Mouse (Mus musculus) embryonic facial prominence, embryonic 11.5 days (tissue): ENCODE measurements around the gene Unk. TPM values are rescaled to one million over a fixed set of nuclear protein-coding genes. Genes with fewer than 3 reads are reported as not detected.

ENCODE experiments used
- ATAC-seq: fragments of 200-750 bp; cut with Nextera tagmentation; replicated peaks from 2 replicates; pipeline ENCODE4 v1.8.0; 2017; ENCODE audit warnings: low read depth; ENCODE audit not compliant: insufficient number of reproducible peaks, low FRiP score, low TSS enrichment
- DNase-seq: peaks from one replicate; pipeline ENCODE4 v3.0.0-alpha.2; 2015; ENCODE audit warnings: low spot score
- H3K27ac ChIP-seq: fragments of 300-500 bp; sonication (generic); replicated peaks from 2 replicates; pipeline ENCODE4 v1.5.1; 2014; ENCODE audit warnings: mild to moderate bottlenecking, low read depth, low read length, control low read depth
- H3K27me3 ChIP-seq: fragments of 300-500 bp; sonication (generic); 2 replicates; pipeline ENCODE4 v1.6.1; 2014; ENCODE audit warnings: mild to moderate bottlenecking, low read length, moderate library complexity, mixed read lengths; ENCODE audit not compliant: control insufficient read depth, insufficient read depth
- H3K36me3 ChIP-seq: fragments of 300-500 bp; sonication (generic); replicated peaks from 2 replicates; pipeline ENCODE4 v1.6.1; 2014; ENCODE audit warnings: low read depth, mild to moderate bottlenecking, low read length, moderate library complexity, mixed read lengths; ENCODE audit not compliant: control insufficient read depth, insufficient read depth
- H3K4me1 ChIP-seq: fragments of 300-500 bp; sonication (generic); 2 replicates; pipeline ENCODE4 v1.6.1; 2014; ENCODE audit warnings: low read length, mixed read lengths; ENCODE audit not compliant: control insufficient read depth, insufficient read depth
- H3K4me2 ChIP-seq: fragments of 300-500 bp; sonication (generic); 2 replicates; pipeline ENCODE4 v1.6.1; 2014; ENCODE audit warnings: low read depth, mild to moderate bottlenecking, control low read depth, low read length, moderate library complexity
- H3K4me3 ChIP-seq: fragments of 300-500 bp; sonication (generic); 2 replicates; pipeline ENCODE4 v1.5.1; 2014; ENCODE audit warnings: low read depth, low read length, control low read depth
- H3K9ac ChIP-seq: fragments of 300-500 bp; sonication (generic); replicated peaks from 2 replicates; pipeline ENCODE4 v1.6.1; 2014; ENCODE audit warnings: mild to moderate bottlenecking, control low read depth, low read length
- H3K9me3 ChIP-seq: fragments of 300-500 bp; sonication (generic); replicated peaks from 2 replicates; pipeline ENCODE4 v1.6.1; 2016; ENCODE audit warnings: mild to moderate bottlenecking, low read length, inconsistent platforms, mixed read lengths; ENCODE audit not compliant: control insufficient read depth
- WGBS: fragments of 180-500 bp; shearing (Covaris S2); extraction: QIAGEN DNeasy Blood & Tissue Kit; methylation state at CpG from one replicate; pipeline ENCODE4 v1.1.7; 2014; 5-methylcytosine and 5-hydroxymethylcytosine counted together
- polyA plus RNA-seq: library from polyadenylated mRNA; unstranded; fragments of >200 nt; fragmentation: Nextera tagmentation; extraction: Ambion mirVana; gene quantifications from 2 replicates; pipeline ENCODE4 v1.2.1, GENCODE M21; 2014

Gene Unk
- polyA plus RNA-seq, 1 experiment from 2014 or later = 21.7 TPM

- H3K4me3 ChIP-seq = no peak overlapping the region
- 92% methylated on average over 4 of the region's 4 CpGs for WGBS
These were observed 27.2 kb downstream of the Unk start for GRCm38 (mm10) chr11:116057237-116057881.

GRCm38 (mm10) chr11:116058022-116058614, 28.0 kb downstream of the Unk start:
- H3K9ac ChIP-seq = no peak overlapping the region
- H3K36me3 ChIP-seq = peaks cover 30% of the 10 kb centered on the region
- no peak overlapping the region for H3K4me2 ChIP-seq
- DNase-seq = no peak
- no peaks in the 10 kb centered on the region for H3K9me3 ChIP-seq
- no peak overlapping the region for H3K27ac ChIP-seq
- WGBS = 75% methylated on average over 12 of the region's 12 CpGs
- H3K4me3 ChIP-seq = no peak overlapping the region
- no peaks in the 10 kb centered on the region for H3K27me3 ChIP-seq
- H3K4me1 ChIP-seq = no peaks in the 10 kb centered on the region
- no peak for ATAC-seq

More at GRCm38 (mm10) chr11:116057237-116057881, 27.2 kb downstream of the Unk start:
- ATAC-seq (no peak), DNase-seq (no peak)
- Histone ChIP-seq H3K27me3 (no peaks in the 10 kb centered on the region), H3K4me1 (no peaks in the 10 kb centered on the region), H3K9me3 (no peaks in the 10 kb centered on the region), H3K9ac (no peak overlapping the region), H3K27ac (no peak overlapping the region), H3K4me2 (no peak overlapping the region), H3K36me3 (peaks cover 30% of the 10 kb centered on the region)

DNA sequence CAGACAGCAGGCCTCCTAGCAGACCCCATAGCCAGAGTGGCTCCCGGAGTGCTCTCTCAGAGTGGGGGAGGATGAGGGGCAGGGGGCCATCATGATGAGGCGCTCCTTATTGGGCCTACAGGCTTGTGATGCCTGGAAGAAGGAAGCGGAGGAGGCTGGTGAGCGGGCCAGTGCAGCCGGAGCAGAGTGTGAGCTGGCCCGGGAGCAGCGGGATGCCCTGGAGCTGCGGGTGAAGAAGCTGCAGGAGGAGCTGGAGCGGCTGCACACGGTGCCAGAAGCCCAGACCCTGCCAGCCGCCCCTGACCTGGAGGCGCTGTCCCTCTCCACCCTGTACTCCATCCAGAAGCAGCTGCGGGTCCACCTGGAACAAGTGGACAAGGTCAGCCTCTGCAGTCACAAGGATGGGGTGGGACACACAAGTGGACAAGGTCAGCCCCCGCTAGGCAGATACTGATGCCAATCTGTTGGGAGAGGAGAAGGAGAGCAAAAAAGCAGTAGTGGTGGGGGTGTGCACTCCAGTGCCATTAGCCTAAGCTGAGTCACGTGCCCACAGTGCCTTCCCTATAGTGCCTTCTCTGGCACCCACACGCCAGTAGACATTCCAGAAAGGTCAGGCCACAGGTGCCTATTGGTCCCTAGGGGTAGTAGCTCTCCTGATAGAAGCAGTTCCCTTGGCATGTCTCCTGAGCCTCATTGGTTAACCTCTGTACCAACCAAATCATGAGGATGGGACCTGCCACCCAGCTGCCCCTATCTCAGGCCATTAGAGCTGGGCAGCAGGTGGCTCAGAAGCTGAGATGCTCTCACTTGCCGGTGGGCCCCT, 29.0 kb downstream of the Unk start:
- ATAC-seq (no peak), DNase-seq (no peak)
- H3K36me3 ChIP-seq = peaks cover 30% of the 10 kb centered on the region
- H3K4me3 ChIP-seq = no peak overlapping the region
- no peak overlapping the region for H3K4me2 ChIP-seq
- H3K4me1 ChIP-seq = no peaks in the 10 kb centered on the region
- no peak overlapping the region for H3K27ac ChIP-seq
- H3K9ac ChIP-seq = no peak overlapping the region
- WGBS = 93% methylated on average over 17 of the region's 17 CpGs
- no peaks in the 10 kb centered on the region for H3K27me3 ChIP-seq
- H3K9me3 ChIP-seq = no peaks in the 10 kb centered on the region

- Histone ChIP-seq H3K9me3 (no peaks in the 10 kb centered on the region), H3K27me3 (no peaks in the 10 kb centered on the region), H3K4me1 (no peaks in the 10 kb centered on the region), H3K9ac (no peak overlapping the region), H3K4me2 (no peak overlapping the region), H3K27ac (no peak overlapping the region), H3K4me3 (no peak overlapping the region), H3K36me3 (peaks cover 30% of the 10 kb centered on the region)
- ATAC-seq = no peak
- DNase-seq = no peak
- WGBS = 94% methylated on average over 11 of the region's 11 CpGs
These were observed 29.5 kb downstream of the Unk start for GRCm38 (mm10) chr11:116059691-116060025.

DNA sequence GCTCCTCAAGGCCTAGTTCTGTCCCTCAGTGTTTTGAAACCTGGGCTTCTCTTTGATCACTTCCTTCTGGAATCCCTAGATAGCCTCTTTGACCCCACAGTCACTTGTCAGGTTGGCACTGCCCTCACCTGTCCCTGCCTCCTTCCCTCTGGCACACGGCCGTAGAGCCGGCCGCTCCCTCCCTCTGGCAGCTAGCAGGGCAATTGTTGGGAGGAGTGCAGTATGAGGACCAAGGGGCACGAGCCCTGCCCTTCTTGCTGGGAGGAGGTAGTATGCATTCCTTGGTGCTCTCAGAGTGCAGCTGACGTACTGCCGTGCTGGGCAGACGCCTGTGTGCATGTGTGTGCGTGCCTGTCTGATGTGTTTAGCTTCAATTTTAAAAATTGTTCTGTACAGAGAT, 30.5 kb downstream of the Unk start:
- Histone ChIP-seq H3K9ac (no peak overlapping the region), H3K9me3 (no peaks in the 10 kb centered on the region), H3K36me3 (peaks cover 28% of the 10 kb centered on the region), H3K27ac (no peak overlapping the region), H3K4me2 (no peak overlapping the region), H3K27me3 (no peaks in the 10 kb centered on the region), H3K4me3 (no peak overlapping the region), H3K4me1 (no peaks in the 10 kb centered on the region)
- WGBS = 91% methylated on average over 9 of the region's 9 CpGs
- DNase-seq = no peak
- no peak for ATAC-seq

DNA sequence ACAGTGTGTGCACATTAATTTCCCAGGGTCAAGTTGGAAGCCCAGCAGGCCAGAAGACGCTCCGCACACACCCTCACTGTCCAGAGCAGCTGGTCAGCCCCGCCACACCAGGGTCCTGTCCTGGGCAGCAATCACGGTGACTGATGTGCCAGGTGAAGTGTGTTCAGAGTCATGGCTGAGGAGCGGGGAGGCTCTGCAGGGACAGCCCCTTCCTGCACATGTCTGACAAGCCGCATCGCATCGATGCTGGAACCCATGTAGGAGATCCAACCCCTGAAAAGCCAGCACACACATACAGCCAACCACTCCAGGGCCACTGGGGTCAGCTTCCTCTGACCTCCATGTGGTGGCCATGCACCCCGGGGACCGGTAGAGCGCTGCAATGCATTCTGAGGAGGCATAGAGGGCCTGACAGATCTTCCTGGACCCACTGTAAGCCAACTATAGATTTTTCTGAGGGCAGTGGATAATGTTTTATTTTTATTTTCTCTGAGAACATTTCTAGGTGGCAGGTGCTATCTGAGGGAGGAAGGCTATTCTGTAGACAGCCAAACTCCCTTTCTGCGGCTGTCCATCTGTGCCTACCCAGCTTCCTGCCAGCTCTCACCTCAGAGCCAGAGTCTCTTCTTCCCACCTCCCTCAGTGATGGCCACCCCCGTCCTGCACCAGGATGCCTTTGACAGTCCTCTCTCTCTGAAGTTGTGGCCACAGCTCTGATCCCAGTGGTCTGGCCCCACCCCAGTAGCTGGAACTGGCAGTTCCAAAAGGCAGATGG, 31.7 kb downstream of the Unk start:
- ATAC-seq (no peak), DNase-seq (no peak)
- Histone ChIP-seq H3K4me3 (no peak overlapping the region), H3K27ac (no peak overlapping the region), H3K4me1 (no peaks in the 10 kb centered on the region), H3K4me2 (no peak overlapping the region), H3K27me3 (no peaks in the 10 kb centered on the region), H3K36me3 (peaks cover 18% of the 10 kb centered on the region), H3K9ac (no peak overlapping the region), H3K9me3 (no peaks in the 10 kb centered on the region)
- 85% methylated on average over 13 of the region's 13 CpGs for WGBS

DNA sequence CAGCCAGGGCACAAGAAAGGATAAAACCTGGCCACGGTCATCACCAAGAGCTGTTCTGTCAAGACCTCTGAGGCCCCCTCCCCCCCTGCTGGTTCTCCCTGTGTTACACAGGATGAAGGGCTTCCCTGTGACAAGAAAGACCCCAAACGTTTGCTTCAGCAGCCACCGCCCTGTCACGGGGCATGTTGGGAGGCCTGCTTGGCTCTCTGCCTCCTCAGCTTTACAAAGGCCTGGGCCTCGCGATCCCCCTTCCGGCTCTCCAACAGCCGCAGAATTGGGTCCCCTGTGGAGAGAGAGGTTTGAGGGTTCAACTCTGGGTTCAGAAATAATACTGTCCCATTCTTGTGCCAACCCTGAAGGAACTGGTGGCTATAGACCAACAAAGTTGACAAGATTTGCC, 32.4 kb downstream of the Unk start:
- H3K27me3 ChIP-seq = no peaks in the 10 kb centered on the region
- H3K9ac ChIP-seq = no peak overlapping the region
- peaks cover 16% of the 10 kb centered on the region for H3K36me3 ChIP-seq
- WGBS = 75% methylated on average over 8 of the region's 8 CpGs
- H3K4me1 ChIP-seq = no peaks in the 10 kb centered on the region
- DNase-seq (no peak), ATAC-seq (no peak)
- no peak overlapping the region for H3K4me3 ChIP-seq
- H3K27ac ChIP-seq = no peak overlapping the region
- no peaks in the 10 kb centered on the region for H3K9me3 ChIP-seq
- H3K4me2 ChIP-seq = no peak overlapping the region
